Mouse (Mus musculus) T-helper 17 cell (primary cell): ENCODE measurements at regions not wholly inside any gene's neighbourhood (a gene's known extent, or its start where the extent isn't known, plus 50 kb on each side); places are given as distances from the start of the nearest gene placed in this dataset.

ENCODE experiments used
- in situ Hi-C, 2 experiments: fragments of 300-600 bp; cut with MboI, MseI; formaldehyde crosslinking; loops; 1 replicate in 1 of 2; 2 replicates in 1 of 2; pipeline ENCODE4 v1.15.1; 2025; ENCODE audit warnings: high pct_unique_total_duplicates in 2 of 2

DNA sequence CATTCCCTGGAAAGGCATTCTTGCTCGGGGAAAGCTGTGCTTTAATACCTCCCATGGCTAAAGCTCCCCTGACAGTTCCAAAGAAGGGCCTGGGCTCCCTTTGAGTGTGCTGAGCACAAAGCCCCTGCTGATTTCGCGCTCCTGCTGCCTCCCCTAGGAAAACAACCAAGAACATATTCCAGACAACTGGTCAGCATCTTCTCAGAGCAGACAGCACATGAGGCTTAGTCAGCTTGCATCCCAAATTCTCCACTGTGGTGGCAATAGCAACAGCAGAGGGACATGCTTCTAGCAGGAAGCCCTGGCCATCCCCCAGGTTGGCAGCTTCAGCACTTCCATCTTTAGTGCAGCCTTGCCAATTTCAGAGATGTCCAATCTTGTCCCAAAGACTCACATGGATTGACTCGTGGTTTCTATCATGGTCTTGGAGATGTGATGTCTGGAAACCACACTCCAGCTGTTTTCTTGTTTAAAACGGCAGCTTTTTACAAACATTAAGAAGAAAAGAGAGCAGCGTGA lies 163.8 kb downstream of the Snx19 start:
- in situ Hi-C loops = loop anchor here in 1 of 2 experiments (5.0 kb wide), 1 partner anchor 88 kb away; no protein-coding TSS in a partner anchor

DNA sequence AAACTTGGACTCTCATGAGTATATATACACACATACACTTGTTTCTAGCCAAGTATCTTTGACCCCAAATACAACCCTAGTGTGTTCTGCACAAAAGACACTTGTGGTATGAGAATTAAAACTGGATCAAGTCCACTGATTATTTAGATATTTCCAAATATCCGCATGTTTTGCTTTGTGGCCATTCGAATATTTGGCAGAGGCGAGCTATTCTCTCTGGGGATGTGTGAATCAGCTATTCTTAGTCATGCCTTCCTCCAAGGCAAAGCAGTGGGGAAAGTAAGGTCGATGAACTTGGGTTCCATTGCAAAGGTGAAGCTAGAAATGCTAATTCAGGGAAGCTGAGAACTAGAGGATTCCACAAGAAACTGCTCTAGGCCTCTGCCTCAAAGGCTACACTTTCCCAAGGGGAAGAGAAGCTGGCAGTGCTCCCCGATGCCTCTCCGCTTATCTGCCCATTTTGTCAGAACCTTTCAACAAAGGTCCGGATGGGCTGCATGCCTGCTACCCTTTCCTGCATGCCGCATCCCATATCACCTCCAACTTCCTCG lies 154.4 kb downstream of the Snx19 start:
- in situ Hi-C loops = no loop called here

DNA sequence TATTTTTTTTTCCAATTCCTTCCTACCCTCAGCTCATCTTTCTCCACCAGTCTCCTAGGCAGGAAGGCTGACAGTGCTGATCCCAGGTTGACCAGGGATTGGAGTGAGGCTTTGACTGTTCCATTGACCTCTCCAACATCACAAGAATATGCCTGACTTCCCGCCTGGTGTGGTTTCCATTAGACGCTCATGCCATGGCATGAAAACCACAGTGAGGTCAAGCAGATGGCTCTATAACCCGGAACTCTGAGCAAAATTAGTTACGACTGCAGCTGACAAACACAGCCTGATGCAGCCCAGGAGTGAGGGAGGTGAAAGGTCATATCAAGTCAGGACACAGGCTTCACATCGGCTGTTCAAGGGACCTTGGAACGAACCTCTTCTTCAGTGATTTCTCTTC lies 153.6 kb downstream of the Snx19 start:
- in situ Hi-C loops = no loop called here

DNA sequence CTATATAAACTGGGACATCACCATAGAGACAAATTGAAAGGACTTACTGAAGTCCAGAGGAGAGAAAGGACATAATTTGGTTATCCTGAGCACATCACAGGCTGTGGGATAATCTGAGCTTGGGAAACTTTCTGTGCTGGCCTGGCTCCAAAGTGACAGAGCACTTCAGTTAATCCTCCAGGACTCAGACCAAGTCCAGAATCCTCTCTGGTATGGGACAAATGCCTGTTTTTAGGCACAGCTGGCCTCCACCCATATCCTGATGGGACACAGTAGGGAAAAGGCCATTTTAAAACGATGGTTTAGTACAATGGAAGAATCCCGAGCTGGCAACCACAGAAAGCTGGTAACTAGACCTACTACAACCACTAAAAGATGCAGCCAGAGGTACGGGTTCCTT lies 151.3 kb downstream of the Snx19 start:
- in situ Hi-C loops = no loop called here

DNA sequence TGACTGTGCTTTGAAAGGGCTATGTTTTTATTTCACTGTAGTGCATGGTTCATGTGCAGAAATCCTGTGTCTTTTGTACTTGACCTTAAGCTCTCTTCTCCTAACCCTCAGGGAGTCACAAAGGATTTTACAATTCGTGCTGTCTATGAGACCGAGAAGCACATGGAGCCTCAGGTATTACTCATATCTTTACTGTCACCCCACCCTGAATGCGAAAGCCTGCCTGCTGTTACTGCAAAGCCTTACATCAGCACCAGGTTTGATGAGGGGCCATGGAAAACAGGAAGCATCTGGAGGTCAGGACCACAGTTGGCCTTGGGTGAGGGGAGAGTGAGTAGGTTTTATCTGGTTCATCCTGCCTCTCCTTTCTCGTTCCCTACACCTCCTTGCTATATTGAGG lies 150.3 kb downstream of the Snx19 start:
- in situ Hi-C loops = no loop called here

DNA sequence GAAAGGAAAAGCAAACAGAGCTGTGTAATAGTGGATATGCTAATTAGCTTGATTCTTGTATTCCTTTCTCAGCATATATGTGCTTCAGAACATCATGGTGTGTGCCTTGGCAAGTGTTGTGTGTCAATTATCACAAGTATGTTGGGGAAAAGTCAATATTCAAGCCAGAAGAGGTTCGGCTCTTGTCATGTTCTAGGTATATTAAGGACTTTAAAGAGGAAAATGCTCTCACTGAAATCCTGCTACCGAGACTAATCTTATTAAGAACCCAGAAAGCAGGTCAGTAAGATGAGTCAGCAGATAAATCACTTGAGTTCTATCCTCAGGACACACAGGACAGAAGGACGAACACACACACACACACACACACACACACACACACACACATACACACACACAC lies 148.6 kb downstream of the Snx19 start:
- in situ Hi-C loops = no loop called here

DNA sequence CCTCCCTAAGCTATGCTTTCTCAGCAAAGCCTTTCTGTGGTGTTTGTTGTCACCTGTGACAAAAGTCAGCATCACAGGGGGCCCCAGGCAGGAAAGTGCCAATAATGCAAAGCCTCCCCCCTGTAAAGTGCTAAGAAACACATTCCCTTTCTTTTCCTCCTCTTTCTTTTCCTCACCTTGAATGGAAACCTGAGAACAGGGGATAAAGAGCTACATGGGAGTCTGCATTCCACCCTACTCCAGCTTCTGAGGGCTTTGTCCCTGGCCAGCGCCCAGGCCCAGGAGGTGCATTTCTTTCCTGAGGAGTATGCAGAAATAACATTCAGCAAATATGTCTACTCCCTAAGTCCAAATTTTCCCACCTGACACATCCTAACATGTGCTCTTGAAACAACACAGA lies 146.4 kb downstream of the Snx19 start:
- in situ Hi-C loops = no loop called here

DNA sequence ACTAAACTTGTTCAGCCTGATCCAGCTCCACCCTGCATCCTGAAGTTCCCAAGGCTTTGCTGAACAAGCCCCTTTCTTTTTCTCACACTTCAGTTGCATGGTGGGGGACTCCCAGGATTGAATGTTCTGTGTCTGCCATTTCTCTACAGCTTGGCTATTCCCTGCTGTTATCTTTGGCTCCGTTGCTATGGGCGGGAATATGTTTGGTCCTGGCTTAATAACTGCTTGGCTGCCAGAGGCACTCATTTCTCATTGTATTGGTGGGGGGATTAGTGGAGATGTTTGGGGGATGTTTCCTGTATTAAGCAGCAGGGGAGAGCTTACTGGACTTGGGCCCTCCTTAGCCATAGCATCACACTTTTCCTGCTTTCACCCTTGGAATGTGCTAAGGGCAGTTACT lies 144.1 kb downstream of the Snx19 start:
- in situ Hi-C loops = no loop called here

DNA sequence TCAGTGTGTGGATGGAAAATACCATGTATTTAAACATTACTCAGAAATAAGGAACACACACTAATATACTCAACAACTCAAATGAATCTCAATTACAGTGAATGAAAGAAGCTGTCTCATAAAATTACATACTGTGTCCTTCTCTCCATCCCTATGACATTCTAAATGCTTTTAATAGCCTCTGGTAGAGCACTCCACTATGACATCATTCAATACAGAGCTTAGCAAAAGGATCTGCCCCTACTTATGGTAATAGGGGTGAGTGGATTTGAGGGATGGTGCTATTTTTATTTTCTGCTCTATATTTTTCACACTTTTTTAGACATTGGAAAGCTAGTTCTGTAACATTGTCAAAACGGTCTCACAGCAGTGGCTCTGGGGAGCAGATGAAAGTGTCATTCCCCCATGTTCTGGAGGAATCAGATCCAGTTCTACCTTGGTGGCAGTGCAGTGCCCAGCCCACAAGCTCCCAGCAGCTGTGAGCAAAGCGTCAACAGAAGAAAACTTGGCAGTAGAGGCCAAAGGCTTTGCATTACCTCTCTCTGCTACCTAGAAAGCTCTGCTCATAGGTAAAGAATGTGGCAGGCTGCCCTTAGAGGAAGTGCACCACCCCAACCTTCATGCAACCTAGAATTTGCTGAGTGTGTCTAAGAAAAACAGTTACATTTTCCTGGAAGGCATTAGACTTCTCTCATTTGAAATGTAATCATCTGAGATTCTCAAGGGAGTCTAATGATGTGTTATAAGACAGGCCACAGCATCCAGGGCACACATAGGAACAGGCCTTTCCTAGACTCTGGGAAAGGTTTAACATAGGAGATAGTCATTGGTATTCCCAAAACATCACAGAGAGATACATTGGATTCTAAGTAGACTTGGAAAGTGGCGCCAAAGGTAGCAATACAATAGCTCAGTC lies 138.1 kb downstream of the Snx19 start:
- in situ Hi-C loops = loop anchor here in 1 of 2 experiments (10.0 kb wide), 1 partner anchor 280 kb away; no protein-coding TSS in a partner anchor

DNA sequence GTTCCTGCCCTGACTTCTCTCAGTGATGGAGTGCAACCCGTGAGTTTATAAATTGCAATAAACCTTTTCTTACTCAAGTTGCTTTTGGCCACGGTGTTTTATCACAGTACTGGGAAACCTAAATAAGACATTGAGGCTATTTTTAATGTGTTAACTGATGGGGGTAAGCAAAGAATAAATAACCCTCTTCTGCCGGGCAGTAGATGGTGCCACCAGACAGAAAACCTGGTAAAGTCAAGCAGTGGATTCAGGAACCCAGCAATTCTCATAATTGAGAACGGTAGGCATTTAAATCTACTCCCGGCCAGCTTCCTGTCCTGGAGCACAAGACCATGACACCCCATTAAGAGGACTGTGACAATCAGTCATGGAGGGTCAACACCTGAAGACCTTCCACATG lies 136.5 kb downstream of the Snx19 start:
- in situ Hi-C loops = loop anchor here in 1 of 2 experiments (10.0 kb wide), 1 partner anchor 281 kb away; no protein-coding TSS in a partner anchor

DNA sequence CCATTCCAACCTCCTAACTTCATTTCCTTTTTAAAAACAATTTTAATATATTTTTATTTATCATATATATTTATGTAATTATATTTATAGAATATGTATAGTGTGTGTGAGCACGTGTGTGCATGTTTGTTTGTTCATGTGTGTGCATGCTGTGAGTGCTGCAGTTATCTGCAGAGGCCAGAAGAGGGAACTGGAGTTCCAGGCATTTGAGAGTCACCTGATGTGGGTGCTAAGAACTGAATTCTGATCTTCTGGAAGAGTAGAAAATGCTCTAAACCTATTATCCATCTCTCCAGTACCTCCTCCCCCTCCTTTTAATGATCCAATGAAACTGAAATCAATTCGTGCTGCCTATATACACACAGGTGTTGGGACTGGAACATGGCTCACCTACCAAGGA lies 128.0 kb downstream of the Snx19 start:
- in situ Hi-C loops = no loop called here

DNA sequence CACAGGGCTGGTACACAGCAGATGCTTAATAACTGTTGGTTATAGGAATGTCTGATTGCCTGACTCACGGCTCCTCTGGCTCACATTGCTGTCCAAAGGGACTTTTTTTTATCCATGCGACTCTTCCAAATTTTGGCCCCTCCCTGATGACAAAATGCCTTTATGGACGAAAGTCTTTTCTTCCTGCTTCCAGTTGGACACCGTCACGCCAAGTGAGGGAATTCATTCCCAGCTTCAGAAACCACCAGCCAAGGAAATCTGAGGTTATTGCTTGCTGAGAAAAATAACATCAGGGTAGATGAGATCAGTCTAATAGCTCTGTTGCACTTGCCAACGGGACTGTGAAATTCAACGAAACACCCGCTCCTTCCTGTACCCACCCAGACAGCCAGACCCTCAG lies 125.8 kb downstream of the Snx19 start:
- in situ Hi-C loops = no loop called here

DNA sequence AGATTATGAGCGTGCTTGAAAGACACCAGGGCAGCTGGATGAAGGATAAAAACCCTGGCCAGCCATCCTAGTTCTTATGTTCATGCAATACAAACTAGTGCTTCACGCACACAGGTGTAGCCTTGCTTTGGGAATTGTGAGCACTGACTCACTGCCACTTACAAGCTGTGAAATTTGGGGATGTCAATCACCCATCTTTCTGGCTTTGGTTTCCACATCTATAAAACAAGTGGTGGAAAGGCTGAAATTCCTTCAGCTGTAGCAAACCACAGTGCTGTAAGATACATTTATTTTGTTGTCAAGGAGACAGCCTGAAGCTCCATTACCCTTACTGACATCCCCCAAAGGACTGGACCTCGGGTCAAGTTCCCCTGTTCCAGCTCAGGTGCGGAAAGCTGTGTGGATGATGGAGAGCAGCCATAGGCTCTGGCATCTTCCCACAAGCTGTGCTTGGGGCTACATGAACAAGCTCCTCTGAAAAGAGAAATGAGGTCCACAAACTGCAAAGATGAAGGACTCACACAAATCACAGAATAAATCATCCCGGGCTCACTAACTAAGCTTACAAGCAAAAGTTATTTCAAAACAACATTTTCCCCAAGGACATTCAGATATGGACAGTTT lies 123.1 kb downstream of the Snx19 start:
- in situ Hi-C loops = no loop called here

DNA sequence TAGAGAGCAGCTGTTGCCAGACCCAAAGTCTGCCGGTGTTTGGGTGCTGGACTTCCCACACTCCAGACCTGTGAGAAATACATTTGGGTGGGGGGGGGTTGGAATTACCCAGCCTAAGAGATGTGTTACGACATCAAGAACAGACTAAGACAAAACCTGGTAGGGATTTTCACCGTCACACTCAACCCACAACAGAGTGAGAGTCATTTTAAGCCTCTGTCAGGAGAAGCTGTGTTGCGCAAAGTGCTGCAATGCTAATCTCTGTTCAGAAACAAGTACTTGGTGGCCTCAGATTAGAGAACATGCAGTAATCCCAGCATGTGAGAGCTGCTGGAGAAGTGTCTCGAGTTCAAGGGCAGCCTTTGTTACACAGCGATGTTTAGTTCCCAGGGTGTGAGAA lies 113.0 kb downstream of the Snx19 start:
- in situ Hi-C loops = no loop called here

DNA sequence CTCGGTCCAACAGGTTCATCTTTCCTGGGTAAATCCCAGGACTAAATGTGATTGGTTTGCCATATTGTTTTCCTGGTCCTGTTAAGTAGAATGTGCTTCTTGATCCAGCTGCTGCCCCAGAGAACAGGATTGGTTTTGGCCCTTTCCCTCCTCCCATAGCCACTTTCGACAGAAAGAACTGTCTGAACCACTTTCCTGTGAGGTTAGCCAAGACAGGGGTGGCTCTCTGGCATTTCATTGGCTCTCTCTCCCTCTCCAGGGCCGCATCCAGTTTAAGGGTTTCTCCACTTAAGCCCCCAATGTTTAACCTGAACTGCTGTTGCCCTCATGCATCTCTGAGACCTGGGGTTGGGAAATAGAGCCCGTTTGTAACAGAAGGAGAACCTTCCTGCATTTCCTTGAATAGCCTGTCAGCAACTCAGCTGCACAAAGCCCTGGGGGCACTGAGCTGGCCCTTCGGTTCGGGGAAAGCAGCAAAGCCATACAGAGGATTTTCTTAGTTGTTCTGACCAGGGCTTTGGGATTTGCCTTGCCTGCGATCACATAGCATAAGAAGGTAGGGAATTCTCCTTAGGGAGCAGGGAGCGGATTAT lies 109.7 kb downstream of the Snx19 start:
- in situ Hi-C loops = no loop called here

DNA sequence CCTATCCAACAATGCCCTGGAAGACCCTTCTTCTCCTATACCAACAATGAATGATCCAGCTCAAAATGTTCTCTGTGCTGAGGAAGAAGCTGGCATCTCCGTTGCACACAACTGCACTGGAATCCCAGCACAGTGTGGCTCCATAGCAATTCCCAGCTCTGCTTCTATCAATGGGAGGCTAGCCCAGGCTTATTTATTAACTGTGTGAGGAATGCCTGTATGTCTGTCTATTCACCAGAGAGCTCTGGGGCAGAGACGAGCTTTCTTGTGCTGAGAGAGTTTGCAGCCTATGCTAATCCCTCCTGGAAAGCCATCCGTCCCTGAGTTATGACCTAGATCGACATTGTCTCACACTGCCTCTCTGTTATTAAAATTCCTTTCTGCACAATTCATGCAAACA lies 108.1 kb downstream of the Snx19 start:
- in situ Hi-C loops = no loop called here

DNA sequence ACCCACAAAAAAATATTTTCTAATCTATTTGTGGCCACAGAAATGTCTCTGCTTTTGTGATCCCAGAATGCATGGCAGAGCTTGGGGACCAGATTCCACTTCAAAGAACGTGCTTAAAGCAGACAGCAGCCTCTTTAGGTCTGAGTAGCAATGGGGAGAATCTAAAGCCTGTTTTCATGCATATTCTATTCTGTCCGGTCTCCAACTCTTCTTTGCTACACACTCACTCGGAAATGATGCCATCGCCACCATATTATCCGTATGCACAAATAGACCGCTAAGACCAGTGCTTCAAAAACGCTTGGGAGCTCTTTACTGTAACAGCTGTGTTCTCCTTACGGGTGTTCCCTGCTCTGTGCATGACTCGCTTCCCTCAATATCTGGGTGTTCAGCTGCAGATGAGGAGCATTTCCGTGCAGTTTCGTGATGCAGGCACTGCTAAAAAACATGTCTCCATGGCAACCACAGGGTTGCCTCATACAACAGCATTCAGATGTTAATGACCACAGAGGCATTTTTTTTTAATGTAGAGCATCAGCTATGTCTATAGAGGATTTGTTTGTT lies 107.0 kb downstream of the Snx19 start:
- in situ Hi-C loops = no loop called here

DNA sequence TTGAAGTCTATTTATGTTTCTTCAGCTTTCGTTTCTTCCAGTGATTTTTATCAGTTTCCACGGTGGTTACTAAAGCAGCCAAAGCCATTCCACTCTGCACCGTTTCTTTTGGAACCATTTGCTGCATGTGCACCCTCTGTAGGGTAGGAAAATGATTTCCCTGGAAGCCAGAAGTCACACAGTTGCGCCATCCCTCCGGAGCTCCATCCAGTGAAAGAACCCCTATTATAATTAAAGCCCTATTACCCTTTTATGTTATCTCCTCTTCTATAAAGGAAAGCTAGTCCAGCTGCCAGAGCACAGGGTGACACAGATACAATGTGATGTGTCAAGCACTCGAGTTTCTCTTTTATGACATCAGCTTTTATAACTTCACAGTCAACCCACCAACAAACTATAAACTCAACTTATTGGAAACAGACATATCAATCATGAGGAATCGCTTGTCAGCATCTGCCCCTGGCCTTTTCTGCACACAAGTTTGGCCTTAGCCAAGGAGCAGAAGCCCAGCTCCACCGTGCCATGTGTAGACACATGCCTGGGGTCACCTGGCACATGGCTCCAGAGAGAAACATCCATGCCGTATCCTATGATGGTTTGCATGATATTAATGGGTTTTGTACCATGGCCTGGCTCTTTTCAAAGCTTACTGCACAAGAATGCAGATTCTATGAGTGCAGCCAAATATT lies 106.3 kb downstream of the Snx19 start:
- in situ Hi-C loops = no loop called here

DNA sequence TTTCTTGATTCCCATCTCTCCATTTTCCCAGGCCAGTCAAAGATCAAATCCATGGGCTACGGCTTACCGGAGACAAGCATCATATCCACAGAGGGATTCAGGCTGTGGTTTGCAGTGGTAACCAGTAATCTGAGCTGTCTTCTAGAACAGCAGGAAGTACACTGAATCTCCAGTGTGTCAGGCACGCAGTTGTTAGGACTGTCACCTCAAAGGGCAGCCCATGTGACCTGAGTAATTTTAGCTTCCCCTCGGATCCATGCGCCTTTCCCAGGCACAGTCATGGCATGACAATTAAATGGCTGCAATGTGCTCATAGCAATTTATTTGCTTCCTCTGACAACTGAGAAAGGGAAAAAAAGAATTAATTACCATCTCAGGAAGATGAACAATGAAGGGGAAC lies 98.2 kb downstream of the Snx19 start:
- in situ Hi-C loops = no loop called here

DNA sequence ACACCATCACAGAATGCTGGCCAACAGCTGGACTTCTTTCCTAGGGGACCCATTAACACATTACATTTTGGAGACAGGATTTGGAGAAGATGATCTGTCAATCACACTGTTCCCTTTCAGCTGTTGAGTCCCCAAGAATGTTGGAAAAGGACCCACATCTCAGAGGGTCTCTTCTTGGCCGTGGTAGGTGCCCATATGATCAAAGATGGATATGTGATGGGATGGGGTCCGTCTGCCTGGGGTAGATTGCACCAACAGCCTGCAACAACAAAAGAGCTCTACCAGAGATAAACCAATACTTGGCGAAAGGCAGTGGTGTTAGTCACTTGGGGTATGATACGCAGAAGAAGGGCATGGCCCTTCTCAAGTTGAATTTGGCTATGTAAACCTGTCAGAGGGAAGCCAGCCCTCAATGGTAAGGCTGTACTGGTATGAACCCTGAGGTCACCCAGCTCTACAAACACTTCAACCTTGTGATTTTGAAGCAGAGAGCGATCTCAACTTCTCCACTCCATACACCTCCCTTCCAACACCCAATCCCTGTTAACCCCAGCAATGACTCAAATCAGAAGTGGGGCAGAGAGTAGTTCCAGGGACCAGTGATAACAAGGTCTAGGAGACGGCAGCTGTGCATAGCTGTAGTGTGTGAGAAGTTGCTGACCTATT lies 97.6 kb downstream of the Snx19 start:
- in situ Hi-C loops = no loop called here

DNA sequence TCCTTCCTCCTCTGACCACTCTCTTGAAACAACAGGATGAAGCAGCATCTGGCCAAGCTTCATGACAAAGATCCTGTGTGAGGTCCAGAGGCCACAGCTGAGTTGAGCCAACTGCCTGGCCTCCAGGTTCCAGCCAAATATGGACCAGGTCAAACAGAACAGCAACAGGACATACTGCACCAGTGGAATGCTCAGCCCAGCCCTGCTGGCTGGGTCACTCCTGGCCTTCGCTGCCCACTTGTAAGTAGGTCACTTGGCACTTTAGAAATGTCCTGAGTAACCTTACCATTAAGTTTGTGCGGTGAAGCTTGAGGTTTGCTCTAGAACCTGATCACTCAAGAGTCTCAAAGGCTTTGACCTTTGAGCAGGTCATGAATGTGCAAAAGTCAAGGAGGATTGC lies 96.9 kb downstream of the Snx19 start:
- in situ Hi-C loops = no loop called here
